Mouse (Mus musculus): Measurements from ENCODE around the gene Usp53. TPM values are rescaled to one million over a fixed set of nuclear protein-coding genes. Genes with fewer than 3 reads are reported as not detected.

The Usp53 gene
- total and polyA plus RNA-seq, 3 experiments = 0.03 to 0.08 TPM; not detected in 1

- Histone ChIP-seq H3K4me1 (ENCODE audit: control insufficient read depth in 1 of 2, insufficient read depth in 2 of 2) (no peaks in the 10 kb centered on the region), H3K79me2 (replicated peaks; ENCODE audit: control insufficient read depth, extremely low read depth, insufficient read depth, poor library complexity, severe bottlenecking) (no peaks in the 10 kb centered on the region), H3K27ac (ENCODE audit: insufficient read depth, low read depth) (no peak overlapping the region), H3K36me3 (replicated peaks in 1 of 2; ENCODE audit: control insufficient read depth in 1 of 2, insufficient read depth in 1 of 2, low read length in 1 of 2) (no peaks in the 10 kb centered on the region), H3K4me3 (replicated peaks in 1 of 3; ENCODE audit: low read depth in 2 of 3, low read length in 2 of 3, poor library complexity in 1 of 3) (no peak overlapping the region), H3K27me3 (replicated peaks) (no peaks in the 10 kb centered on the region), H3K9ac (ENCODE audit: insufficient read depth, low read depth) (no peak overlapping the region), H3K4me2 (ENCODE audit: insufficient read depth, low read depth, poor library complexity, severe bottlenecking) (0 out of 2 replicates have a peak overlapping the region, but pooled peaks have one; percentile 31), H3K9me3 (replicated peaks; ENCODE audit: low read length) (no peaks in the 10 kb centered on the region)
- in situ Hi-C loops (cut with MboI; ENCODE audit: low pct_ligation_motif_present, low pct_unique_long_range_greater_than_20kb, low sequenced_read_pairs) = no loop called here
- DNase-seq (ENCODE audit: extremely low read depth) = no peak
- dilution Hi-C loops (cut with MboI; ENCODE audit: extremely low pct_ligation_motif_present, extremely low pct_unique_long_range_greater_than_20kb, low sequenced_read_pairs) = no loop called here
- TF ChIP-seq ZKSCAN1 (IDR thresholded peaks at IDR 0.05; ENCODE audit: borderline replicate concordance, low read depth, low read length) = no peak
Measured at GRCm38 (mm10) chr3:123009417-123009816, 25.1 kb upstream of the Usp53 start.

- H3K79me2 ChIP-seq (replicated peaks; ENCODE audit: control insufficient read depth, extremely low read depth, insufficient read depth, poor library complexity, severe bottlenecking) = no peaks in the 10 kb centered on the region
- H3K9me3 ChIP-seq (replicated peaks; ENCODE audit: low read length) = no peaks in the 10 kb centered on the region
- no peaks in the 10 kb centered on the region for H3K36me3 ChIP-seq (replicated peaks in 1 of 2; ENCODE audit: control insufficient read depth in 1 of 2, insufficient read depth in 1 of 2, low read length in 1 of 2)
- no peaks in the 10 kb centered on the region for H3K4me1 ChIP-seq (ENCODE audit: control insufficient read depth in 1 of 2, insufficient read depth in 2 of 2)
- no peak for DNase-seq (ENCODE audit: extremely low read depth)
- H3K4me3 ChIP-seq (replicated peaks in 1 of 3; ENCODE audit: low read depth in 2 of 3, low read length in 2 of 3, poor library complexity in 1 of 3) = no peak overlapping the region
- in situ Hi-C loops (cut with MboI; ENCODE audit: low pct_ligation_motif_present, low pct_unique_long_range_greater_than_20kb, low sequenced_read_pairs) = no loop called here
- no peak overlapping the region for H3K27ac ChIP-seq (ENCODE audit: insufficient read depth, low read depth)
- no peak overlapping the region for H3K4me2 ChIP-seq (ENCODE audit: insufficient read depth, low read depth, poor library complexity, severe bottlenecking)
- H3K27me3 ChIP-seq (replicated peaks) = no peaks in the 10 kb centered on the region
- no peak for TF ChIP-seq ZKSCAN1 (IDR thresholded peaks at IDR 0.05; ENCODE audit: borderline replicate concordance, low read depth, low read length)
- no peak for TF ChIP-seq BHLHE40 (IDR thresholded peaks at IDR 0.05; ENCODE audit: low read depth, low read length)
- no peak for TF ChIP-seq JUN (IDR thresholded peaks at IDR 0.05; ENCODE audit: insufficient read depth, low read depth, low read length)
- TF ChIP-seq MAZ (IDR thresholded peaks at IDR 0.05; ENCODE audit: low read depth, low read length) = no peak
- no peak for TF ChIP-seq ZNF384 (IDR thresholded peaks at IDR 0.05; ENCODE audit: low read depth, low read length)
- TF ChIP-seq MAX (IDR thresholded peaks at IDR 0.05; ENCODE audit: low read length) = no peak
- no peak for TF ChIP-seq HCFC1 (IDR thresholded peaks at IDR 0.05; ENCODE audit: low read depth, low read length)
- TF ChIP-seq USF2 (conservative IDR thresholded peaks at IDR 0.05; ENCODE audit: low read depth, low read length) = no peak
- no peak for TF ChIP-seq MAFK (IDR thresholded peaks at IDR 0.05; ENCODE audit: insufficient replicate concordance, low read length)
- TF ChIP-seq CHD1 (IDR thresholded peaks at IDR 0.05; ENCODE audit: low read depth, low read length) = no peak
- no peak for TF ChIP-seq RAD21 (IDR thresholded peaks at IDR 0.05; ENCODE audit: low read depth, low read length)
- no peak for TF ChIP-seq ZMIZ1 (IDR thresholded peaks at IDR 0.05; ENCODE audit: low read depth, low read length)
- TF ChIP-seq CTCF (conservative IDR thresholded peaks at IDR 0.05 in 1 of 2, IDR thresholded peaks at IDR 0.05 in 1 of 2; ENCODE audit: low read depth in 2 of 2, low read length in 2 of 2) = no peak
- TF ChIP-seq RCOR1 (conservative IDR thresholded peaks at IDR 0.05; ENCODE audit: low read depth, low read length) = no peak
- TF ChIP-seq POLR2AphosphoS2 (IDR thresholded peaks at IDR 0.05; ENCODE audit: low read depth, low read length) = no peak
- no peak for TF ChIP-seq TCF12 (IDR thresholded peaks at IDR 0.05; ENCODE audit: low read depth, low read length)
- no peak for TF ChIP-seq UBTF (IDR thresholded peaks at IDR 0.05; ENCODE audit: low read depth, low read length)
- TF ChIP-seq ZC3H11A (IDR thresholded peaks at IDR 0.05; ENCODE audit: low read depth, low read length) = no peak
- dilution Hi-C loops (cut with MboI; ENCODE audit: extremely low pct_ligation_motif_present, extremely low pct_unique_long_range_greater_than_20kb, low sequenced_read_pairs) = no loop called here
- H3K9ac ChIP-seq (ENCODE audit: insufficient read depth, low read depth) = no peak overlapping the region
Measured at GRCm38 (mm10) chr3:123007386-123007785, 23.1 kb upstream of the Usp53 start.
